Mouse (Mus musculus) megakaryocyte-erythroid progenitor cell, adult 5-6 weeks (primary cell): ENCODE data around the gene Mrpl4. TPM values are rescaled to one million over a fixed set of nuclear protein-coding genes. Genes with fewer than 3 reads are reported as not detected.

Source experiments
- ATAC-seq: replicated peaks from 2 replicates; pipeline ENCODE4 v1.8.0; 2016; ENCODE audit warnings: mild to moderate bottlenecking, inconsistent platforms; ENCODE audit not compliant: severe bottlenecking, poor library complexity, low FRiP score, low TSS enrichment
- total RNA-seq, 2 experiments: library from RNA; stranded (forward) in 1 of 2; stranded (reverse) in 1 of 2; fragments of 200-1000, 215-1000 nt in 1 of 2; fragments of >200 nt in 1 of 2; fragmentation: Nextera tagmentation in 1 of 2; gene quantifications; 2 replicates each; pipeline ENCODE4 v1.2.3; 2014 to 2017

The Mrpl4 gene
- total RNA-seq, 2 experiments from 2014 or later, result 43.3 to 78.8 TPM

- ATAC-seq, result no peak; the same call in 1 of the 2 replicates
These were observed 12.4 kb downstream of the Mrpl4 start for GRCm38 (mm10) chr9:21014691-21015570.

- ATAC-seq, result peak; percentile 56; the same call in 1 of the 2 replicates
These were observed 13.1 kb downstream of the Mrpl4 start, which contains the start of gene Icam1 for GRCm38 (mm10) chr9:21015571-21016130. Gene Icam1, plus strand, starts transcription at chr9:21015985.

- no peak for ATAC-seq
These were observed 14.0 kb downstream of the Mrpl4 start for GRCm38 (mm10) chr9:21016331-21017176.

- ATAC-seq, result no peak
These were observed 14.6 kb downstream of the Mrpl4 start for GRCm38 (mm10) chr9:21017177-21017575.

GRCm38 (mm10) chr9:21018600-21018999, 16.1 kb downstream of the Mrpl4 start:
- ATAC-seq, result no peak

- no peak for ATAC-seq
These were observed 18.8 kb downstream of the Mrpl4 start for GRCm38 (mm10) chr9:21021363-21021762.

- no peak for ATAC-seq
These were observed 19.8 kb downstream of the Mrpl4 start for GRCm38 (mm10) chr9:21022288-21022687.

- no peak for ATAC-seq
These were observed 20.2 kb downstream of the Mrpl4 start for GRCm38 (mm10) chr9:21022726-21023125.

- no peak for ATAC-seq
These were observed 22.8 kb downstream of the Mrpl4 start for GRCm38 (mm10) chr9:21025258-21025810.

- ATAC-seq, result no peak
These were observed 24.3 kb downstream of the Mrpl4 start for GRCm38 (mm10) chr9:21026849-21027248.

- no peak for ATAC-seq
These were observed 25.3 kb downstream of the Mrpl4 start for GRCm38 (mm10) chr9:21027774-21028290.

GRCm38 (mm10) chr9:21028560-21029110, 26.1 kb downstream of the Mrpl4 start:
- ATAC-seq, result no peak

- ATAC-seq, result peak; percentile 68
These were observed 26.9 kb downstream of the Mrpl4 start, which contains the start of gene Icam4 for GRCm38 (mm10) chr9:21029291-21030054. Gene Icam4, plus strand, starts transcription at chr9:21029373.

GRCm38 (mm10) chr9:21030055-21030600, 27.6 kb downstream of the Mrpl4 start:
- no peak for ATAC-seq

- peak; percentile 55 for ATAC-seq
These were observed 28.3 kb downstream of the Mrpl4 start for GRCm38 (mm10) chr9:21030781-21031250.

- peak; percentile 8 for ATAC-seq
These were observed 28.8 kb downstream of the Mrpl4 start for GRCm38 (mm10) chr9:21031251-21031895.

GRCm38 (mm10) chr9:21031896-21032351, 29.4 kb downstream of the Mrpl4 start, which contains the start of gene Icam5:
Gene Icam5, plus strand, starts transcription at chr9:21032073.
- no peak for ATAC-seq
